Comparison of ENCODE assay signal across 8 mouse cellular contexts in the genomic region with DNA sequence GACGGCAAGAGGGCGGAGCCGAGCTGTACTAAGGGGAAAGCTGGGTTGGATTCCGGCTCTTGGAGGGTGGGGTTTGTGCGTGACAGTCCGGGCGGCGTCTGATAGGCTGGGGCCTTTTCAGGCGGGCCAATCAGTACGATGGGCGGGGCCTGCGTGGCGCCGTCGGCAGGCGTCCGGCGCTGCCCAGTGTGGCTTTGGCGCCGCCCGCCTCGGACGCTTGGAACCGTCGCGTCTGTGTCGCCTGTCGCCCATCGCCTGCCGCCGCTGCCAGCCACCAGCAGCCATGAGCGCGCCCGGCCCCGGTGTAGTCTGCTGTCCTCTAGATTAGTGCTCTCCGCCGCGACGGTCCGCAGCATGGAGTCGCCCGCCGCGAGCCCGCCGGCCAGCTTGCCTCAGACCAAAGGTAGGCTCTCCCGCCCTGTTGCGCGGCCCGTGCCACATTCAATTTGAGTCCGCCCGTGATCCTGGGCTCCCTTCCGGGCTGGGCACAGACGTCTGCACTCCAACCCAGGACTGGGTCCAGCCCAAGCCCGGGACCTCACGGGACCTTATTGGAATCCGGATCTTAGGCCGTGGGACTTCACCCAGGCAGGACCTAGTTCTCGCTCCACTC. TPM values are rescaled to one million over a fixed set of nuclear protein-coding genes. Genes with fewer than 3 reads are reported as not detected.
DNase-seq lines count a peak whose midpoint lies in the region; ATAC-seq and TF ChIP-seq lines count a peak whose summit lies in the region.

Gene Map2k3, plus strand, starts transcription at position 165 of the 613 bp plus-strand sequence.

- under 1% methylated on average over 29 of the region's 59 CpGs for WGBS in embryonic facial prominence, embryonic 14.5 days
- WGBS in limb, embryonic 14.5 days: under 1% methylated on average over 34 of the region's 59 CpGs
- WGBS in midbrain, postnatal 0 days: 0% methylated on average over 46 of the region's 59 CpGs

- no peaks in the 10 kb centered on the region for H3K27me3 ChIP-seq in embryonic facial prominence, embryonic 14.5 days (replicated peaks; ENCODE audit: control insufficient read depth, insufficient read depth, low read length)
- H3K27me3 ChIP-seq in limb, embryonic 14.5 days (ENCODE audit: control insufficient read depth, insufficient read depth, low read length): no peaks in the 10 kb centered on the region
- H3K27me3 ChIP-seq in midbrain, postnatal 0 days (ENCODE audit: insufficient read depth, low read length): no peaks in the 10 kb centered on the region

- peak within 1 kb of the TSS; percentile 77 for H3K4me3 ChIP-seq in embryonic facial prominence, embryonic 14.5 days (ENCODE audit: low read depth, low read length)
- peak within 1 kb of the TSS; percentile 73 for H3K4me3 ChIP-seq in limb, embryonic 14.5 days (replicated peaks; ENCODE audit: low read length)
- peak within 1 kb of the TSS; percentile 64 for H3K4me3 ChIP-seq in midbrain, postnatal 0 days (ENCODE audit: low read depth, low read length)

- 0 out of 2 replicates have a peak, but pooled peaks cover 4% of the 10 kb centered on the region for H3K36me3 ChIP-seq in embryonic facial prominence, embryonic 14.5 days (ENCODE audit: control insufficient read depth, insufficient read depth, low read length)
- H3K36me3 ChIP-seq in limb, embryonic 14.5 days (ENCODE audit: control insufficient read depth, insufficient read depth, low read length): no peaks in the 10 kb centered on the region
- H3K36me3 ChIP-seq in midbrain, postnatal 0 days (ENCODE audit: insufficient read depth, low read length): no peaks in the 10 kb centered on the region

- ATAC-seq in embryonic facial prominence, embryonic 14.5 days (ENCODE audit: low read depth): peak; percentile 96
- peak; percentile 96 for ATAC-seq in limb, embryonic 14.5 days (ENCODE audit: low FRiP score, low read depth)
- peak; percentile 95 for ATAC-seq in midbrain, postnatal 0 days (ENCODE audit: low FRiP score)

- peak; percentile 97 for DNase-seq in 3T3-L1 (ENCODE audit: low read depth, low spot score)
- DNase-seq in adrenal gland, postnatal 4 days (ENCODE audit: low spot score in 2 of 2): peak; percentile 91 to 93
- peak; percentile 98 for DNase-seq in embryonic facial prominence, embryonic 14.5 days (ENCODE audit: low spot score)
- DNase-seq in heart, adult 8-10 months (ENCODE audit: low spot score): peak; percentile 95
- peak; percentile 98 for DNase-seq in kidney, adult 9 months
- DNase-seq in limb, embryonic 14.5 days (ENCODE audit: low spot score): peak; percentile 97
- DNase-seq in midbrain, postnatal 0 days (ENCODE audit: low spot score): peak; percentile 97
- DNase-seq in spleen, postnatal 14 days (ENCODE audit: low spot score in 2 of 2): peak; percentile 95

- peak within 1 kb of the TSS; percentile 82 for H3K9ac ChIP-seq in embryonic facial prominence, embryonic 14.5 days (ENCODE audit: low read depth, low read length)
- H3K9ac ChIP-seq in limb, embryonic 14.5 days (ENCODE audit: low read depth, low read length, severe bottlenecking): peak within 1 kb of the TSS; percentile 62
- H3K9ac ChIP-seq in midbrain, postnatal 0 days (replicated peaks; ENCODE audit: low read length, poor library complexity, severe bottlenecking): peak within 1 kb of the TSS; percentile 83

- no peaks in the 10 kb centered on the region for H3K9me3 ChIP-seq in embryonic facial prominence, embryonic 14.5 days (ENCODE audit: control insufficient read depth, low read length)
- no peaks in the 10 kb centered on the region for H3K9me3 ChIP-seq in limb, embryonic 14.5 days (ENCODE audit: control insufficient read depth, low read length)
- no peaks in the 10 kb centered on the region for H3K9me3 ChIP-seq in midbrain, postnatal 0 days (ENCODE audit: low read length)

- H3K27ac ChIP-seq in embryonic facial prominence, embryonic 14.5 days (replicated peaks; ENCODE audit: low read depth, low read length): peak within 1 kb of the TSS; percentile 61; the same call in 1 of the 2 replicates
- H3K27ac ChIP-seq in limb, embryonic 14.5 days (replicated peaks; ENCODE audit: low read depth, low read length): 0 out of 2 replicates have a peak within 1 kb of the TSS, but pooled peaks have one; percentile 15
- peak within 1 kb of the TSS; percentile 44 for H3K27ac ChIP-seq in midbrain, postnatal 0 days (ENCODE audit: low read depth, low read length)

- TF ChIP-seq CTCF in midbrain, postnatal 0 days (IDR thresholded peaks at IDR 0.05): no peak; the same call in 1 of the 2 replicates

- peaks cover 26% of the 10 kb centered on the region for H3K4me1 ChIP-seq in embryonic facial prominence, embryonic 14.5 days (ENCODE audit: control insufficient read depth, insufficient read depth, low read length)
- H3K4me1 ChIP-seq in limb, embryonic 14.5 days (ENCODE audit: control insufficient read depth, insufficient read depth, low read length): peaks cover 14% of the 10 kb centered on the region
- H3K4me1 ChIP-seq in midbrain, postnatal 0 days (ENCODE audit: insufficient read depth, low read length): peaks cover 12% of the 10 kb centered on the region

- 0 out of 2 replicates have a peak, but pooled peaks have one; percentile 56 for TF ChIP-seq POLR2A in limb, embryonic 14.5 days (IDR thresholded peaks at IDR 0.05; ENCODE audit: borderline replicate concordance, extremely low read depth, insufficient read depth, insufficient read length)

- peak within 1 kb of the TSS; percentile 72 for H3K4me2 ChIP-seq in embryonic facial prominence, embryonic 14.5 days (ENCODE audit: low read depth, low read length)
- peak within 1 kb of the TSS; percentile 59 for H3K4me2 ChIP-seq in limb, embryonic 14.5 days (replicated peaks; ENCODE audit: low read depth, low read length, severe bottlenecking)
- H3K4me2 ChIP-seq in midbrain, postnatal 0 days (ENCODE audit: low read depth, low read length, poor library complexity, severe bottlenecking): peak within 1 kb of the TSS; percentile 86

RNA-seq across cellular contexts. Expression of gene Map2k3, which starts in this region (rescaled TPM):
- 10 to 100 TPM; 92.4 to 93.9 TPM for total RNA-seq in adrenal gland, postnatal 4 days (2021)
- polyA plus RNA-seq in embryonic facial prominence, embryonic 14.5 days (2014; fragmentation: Nextera tagmentation; extraction: Ambion mirVana): 76.1 and 78.6 TPM in 2 replicates
- 10 to 100 TPM; 74.6 to 80.8 (median 77.0) TPM for total RNA-seq in heart, adult 8-10 months (2022)
- polyA plus RNA-seq in limb, embryonic 14.5 days (2012; rRNA removed): 34.3 and 52.1 TPM in 2 replicates
- 76.4 and 83.1 TPM in 2 replicates for polyA plus RNA-seq in limb, embryonic 14.5 days (2014; fragmentation: Nextera tagmentation; extraction: Ambion mirVana)
- 10.1 and 23.1 TPM in 2 replicates for total RNA-seq in midbrain, postnatal 0 days (2014; rRNA removed)
- polyA plus RNA-seq in midbrain, postnatal 0 days (2015; fragmentation: Nextera tagmentation; extraction: Ambion mirVana): 22.9 and 23.4 TPM in 2 replicates

Comparison
In these comparisons a context has a peak if more than half of its experiments do, and no peak if none do; other contexts are left out.
1. Peak in every context shown above with its lines: DNase-seq, ATAC-seq, H3K4me3 ChIP-seq and H3K27ac ChIP-seq.